Mouse (Mus musculus): ENCODE data around the gene Dyrk1b.

DNA sequence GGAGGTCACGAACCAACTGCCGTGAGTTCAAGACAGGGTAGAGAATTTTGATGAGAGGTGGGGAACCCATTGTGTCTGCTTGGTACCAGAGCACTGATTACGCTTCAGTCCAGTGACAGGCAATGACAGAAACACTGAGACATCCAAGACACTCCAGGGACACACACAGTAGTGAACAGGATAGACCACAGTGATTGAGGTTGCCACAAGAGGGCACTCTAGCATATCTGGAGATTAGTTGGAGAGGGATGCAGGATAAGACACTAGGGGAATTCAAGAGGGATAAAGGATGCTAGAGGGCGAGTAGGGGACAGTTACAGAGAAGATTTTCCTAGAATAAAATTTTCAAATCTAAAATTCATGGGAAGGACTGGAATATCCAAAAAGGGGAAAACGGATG is 41.7 kb upstream of the Dyrk1b start:
- TF ChIP-seq CTCF (conservative IDR thresholded peaks at IDR 0.05; ENCODE audit: low read length) = peak; percentile 56
- TF ChIP-seq POU5F1 (IDR thresholded peaks at IDR 0.05; ENCODE audit: borderline replicate concordance, low read length) = no peak
- TF ChIP-seq NANOG (IDR thresholded peaks at IDR 0.05; ENCODE audit: borderline replicate concordance, low read length) = no peak

All from E14TG2a.4 (cell line).